Mouse (Mus musculus): ENCODE measurements around the gene Lrfn4. TPM values are rescaled to one million over a fixed set of nuclear protein-coding genes. Genes with fewer than 3 reads are reported as not detected.

Gene Lrfn4
- polyA plus RNA-seq, 1 experiment = 6.1 TPM

- Histone ChIP-seq H3K36me3 (ENCODE audit: control insufficient read depth, insufficient read depth, low read length) (no peaks in the 10 kb centered on the region), H3K27ac (ENCODE audit: insufficient read depth, low read depth, low read length) (no peak overlapping the region), H3K27me3 (replicated peaks; ENCODE audit: control insufficient read depth, insufficient read depth, low read length) (no peaks in the 10 kb centered on the region), H3K4me3 (ENCODE audit: insufficient read depth, low read depth, low read length) (no peak overlapping the region), H3K4me1 (ENCODE audit: control insufficient read depth, insufficient read depth, low read length) (no peaks in the 10 kb centered on the region; the same call in 1 of the 2 replicates)
- DNase-seq = no peak
- TF ChIP-seq CTCF (conservative IDR thresholded peaks at IDR 0.05; ENCODE audit: insufficient read depth, insufficient read length, low read depth, low read length) (no peak), POLR2A (IDR thresholded peaks at IDR 0.05; ENCODE audit: low read depth, low read length) (no peak)
- 55% methylated on average over 2 of the region's 2 CpGs for WGBS
Measured at GRCm38 (mm10) chr19:4583856-4584255, 31.6 kb downstream of the Lrfn4 start.

DNA sequence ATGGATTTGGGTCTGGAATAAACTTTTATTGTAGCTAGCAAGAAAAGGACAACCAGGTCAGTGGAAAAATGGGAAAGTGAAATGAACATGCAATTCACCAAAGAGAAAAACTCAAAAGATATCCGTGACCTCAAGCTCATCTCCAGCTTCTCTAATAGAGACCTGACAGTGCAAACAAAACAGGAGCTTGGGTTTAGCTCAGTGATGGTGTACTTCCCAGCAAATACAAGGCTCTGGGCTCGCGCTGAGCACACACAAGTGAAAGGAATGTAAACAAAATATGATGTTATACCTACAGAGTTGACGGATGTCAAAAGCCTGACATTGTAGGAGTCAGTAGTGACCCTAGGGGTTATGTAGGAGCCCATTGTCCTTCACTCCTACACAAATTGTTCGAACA is 36.2 kb downstream of the Lrfn4 start:
- TF ChIP-seq POLR2A (IDR thresholded peaks at IDR 0.05; ENCODE audit: low read depth, low read length) = no peak
- no peak for TF ChIP-seq CTCF (conservative IDR thresholded peaks at IDR 0.05; ENCODE audit: insufficient read depth, insufficient read length, low read depth, low read length)
- DNase-seq = no peak
- Histone ChIP-seq H3K4me3 (ENCODE audit: insufficient read depth, low read depth, low read length) (no peak overlapping the region), H3K4me1 (ENCODE audit: control insufficient read depth, insufficient read depth, low read length) (peaks cover 4% of the 10 kb centered on the region; the same call in 1 of the 2 replicates), H3K27me3 (replicated peaks; ENCODE audit: control insufficient read depth, insufficient read depth, low read length) (no peaks in the 10 kb centered on the region), H3K27ac (ENCODE audit: insufficient read depth, low read depth, low read length) (no peak overlapping the region), H3K36me3 (ENCODE audit: control insufficient read depth, insufficient read depth, low read length) (no peaks in the 10 kb centered on the region)
- WGBS = 83% methylated on average over 5 of the region's 5 CpGs

- Histone ChIP-seq H3K4me1 (ENCODE audit: control insufficient read depth, insufficient read depth, low read length) (peaks cover 4% of the 10 kb centered on the region; the same call in 1 of the 2 replicates), H3K36me3 (ENCODE audit: control insufficient read depth, insufficient read depth, low read length) (no peaks in the 10 kb centered on the region), H3K27ac (ENCODE audit: insufficient read depth, low read depth, low read length) (no peak overlapping the region), H3K27me3 (replicated peaks; ENCODE audit: control insufficient read depth, insufficient read depth, low read length) (no peaks in the 10 kb centered on the region), H3K4me3 (ENCODE audit: insufficient read depth, low read depth, low read length) (no peak overlapping the region)
- no peak for TF ChIP-seq POLR2A (IDR thresholded peaks at IDR 0.05; ENCODE audit: low read depth, low read length)
- no peak for TF ChIP-seq CTCF (conservative IDR thresholded peaks at IDR 0.05; ENCODE audit: insufficient read depth, insufficient read length, low read depth, low read length)
- DNase-seq = peak; percentile 78
- WGBS = 50% methylated on average over 2 of the region's 2 CpGs
Measured at GRCm38 (mm10) chr19:4578799-4579198, 36.7 kb downstream of the Lrfn4 start.

- WGBS = 81% methylated on average over 1 of the region's 1 CpGs
- TF ChIP-seq POLR2A (IDR thresholded peaks at IDR 0.05; ENCODE audit: low read depth, low read length) (no peak), CTCF (conservative IDR thresholded peaks at IDR 0.05; ENCODE audit: insufficient read depth, insufficient read length, low read depth, low read length) (peak; percentile 34; the same call in 1 of the 2 replicates)
Measured at GRCm38 (mm10) chr19:4573241-4573640, 42.2 kb downstream of the Lrfn4 start.

GRCm38 (mm10) chr19:4572467-4572866 is 43.0 kb downstream of the Lrfn4 start:
- Histone ChIP-seq H3K36me3 (ENCODE audit: control insufficient read depth, insufficient read depth, low read length) (no peaks in the 10 kb centered on the region), H3K27ac (ENCODE audit: insufficient read depth, low read depth, low read length) (no peak overlapping the region), H3K4me1 (ENCODE audit: control insufficient read depth, insufficient read depth, low read length) (peaks cover 27% of the 10 kb centered on the region), H3K27me3 (replicated peaks; ENCODE audit: control insufficient read depth, insufficient read depth, low read length) (no peaks in the 10 kb centered on the region), H3K4me3 (ENCODE audit: insufficient read depth, low read depth, low read length) (no peak overlapping the region)
- DNase-seq = no peak
- 95% methylated on average over 8 of the region's 8 CpGs for WGBS
- no peak for TF ChIP-seq POLR2A (IDR thresholded peaks at IDR 0.05; ENCODE audit: low read depth, low read length)
- TF ChIP-seq CTCF (conservative IDR thresholded peaks at IDR 0.05; ENCODE audit: insufficient read depth, insufficient read length, low read depth, low read length) = no peak

More at GRCm38 (mm10) chr19:4573241-4573640, 42.2 kb downstream of the Lrfn4 start:
- Histone ChIP-seq H3K36me3 (ENCODE audit: control insufficient read depth, insufficient read depth, low read length) (no peaks in the 10 kb centered on the region), H3K4me1 (ENCODE audit: control insufficient read depth, insufficient read depth, low read length) (peaks cover 20% of the 10 kb centered on the region), H3K4me3 (ENCODE audit: insufficient read depth, low read depth, low read length) (no peak overlapping the region), H3K27me3 (replicated peaks; ENCODE audit: control insufficient read depth, insufficient read depth, low read length) (no peaks in the 10 kb centered on the region), H3K27ac (ENCODE audit: insufficient read depth, low read depth, low read length) (no peak overlapping the region)
- DNase-seq = no peak

DNA sequence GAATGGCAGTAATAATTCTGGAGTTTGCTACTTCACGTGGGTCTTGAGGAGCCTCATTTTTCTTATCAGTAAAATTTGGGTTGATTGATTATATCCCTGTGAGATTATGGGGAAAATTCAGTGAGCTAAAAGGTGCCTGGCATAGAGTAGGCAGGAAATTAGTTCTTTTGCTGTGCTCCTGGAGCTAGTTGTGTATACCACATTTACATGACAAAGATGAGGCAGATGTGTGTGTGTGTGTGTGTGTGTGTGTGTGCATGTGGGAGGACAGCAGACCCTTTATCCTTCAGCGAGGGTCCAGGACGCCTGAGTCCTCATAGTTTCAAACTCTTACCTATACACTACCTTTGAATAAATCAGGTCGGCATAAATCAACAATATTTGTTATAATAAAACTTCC is 43.4 kb downstream of the Lrfn4 start:
- no peak overlapping the region for H3K4me3 ChIP-seq (ENCODE audit: insufficient read depth, low read depth, low read length)

DNA sequence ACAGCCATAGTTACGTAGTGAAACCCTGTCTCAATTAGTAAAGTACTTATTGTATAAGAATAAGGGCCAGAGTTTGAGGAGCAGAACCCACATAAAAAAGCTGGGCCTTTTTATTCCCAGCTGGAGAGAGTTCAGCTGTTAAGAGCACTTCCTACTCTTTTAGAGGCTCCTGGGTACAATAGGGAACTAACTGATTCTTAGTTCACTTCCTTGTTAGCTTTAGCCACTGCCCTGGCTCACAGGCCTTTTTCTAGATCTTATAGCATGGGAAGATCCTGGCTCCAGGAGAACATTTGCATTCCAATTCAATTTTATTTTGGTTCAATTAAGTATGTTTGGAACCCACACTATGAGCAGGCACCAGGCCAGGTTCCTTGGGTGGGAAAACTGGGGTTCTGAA is 43.8 kb downstream of the Lrfn4 start:
- H3K4me3 ChIP-seq (ENCODE audit: insufficient read depth, low read depth, low read length) = no peak overlapping the region
- WGBS = 89% methylated on average over 1 of the region's 1 CpGs
- TF ChIP-seq CTCF (conservative IDR thresholded peaks at IDR 0.05; ENCODE audit: insufficient read depth, insufficient read length, low read depth, low read length) = no peak
- no peak for TF ChIP-seq POLR2A (IDR thresholded peaks at IDR 0.05; ENCODE audit: low read depth, low read length)
- no peak for DNase-seq
- no peaks in the 10 kb centered on the region for H3K36me3 ChIP-seq (ENCODE audit: control insufficient read depth, insufficient read depth, low read length)
- H3K4me1 ChIP-seq (ENCODE audit: control insufficient read depth, insufficient read depth, low read length) = peaks cover 30% of the 10 kb centered on the region
- H3K27me3 ChIP-seq (replicated peaks; ENCODE audit: control insufficient read depth, insufficient read depth, low read length) = no peaks in the 10 kb centered on the region
- H3K27ac ChIP-seq (ENCODE audit: insufficient read depth, low read depth, low read length) = no peak overlapping the region

More for the DNA sequence above, 43.4 kb downstream of the Lrfn4 start:
- Histone ChIP-seq H3K27me3 (replicated peaks; ENCODE audit: control insufficient read depth, insufficient read depth, low read length) (no peaks in the 10 kb centered on the region), H3K36me3 (ENCODE audit: control insufficient read depth, insufficient read depth, low read length) (no peaks in the 10 kb centered on the region), H3K4me1 (ENCODE audit: control insufficient read depth, insufficient read depth, low read length) (peaks cover 30% of the 10 kb centered on the region), H3K27ac (ENCODE audit: insufficient read depth, low read depth, low read length) (no peak overlapping the region)
- 75% methylated on average over 4 of the region's 4 CpGs for WGBS
- TF ChIP-seq CTCF (conservative IDR thresholded peaks at IDR 0.05; ENCODE audit: insufficient read depth, insufficient read length, low read depth, low read length) = no peak
- TF ChIP-seq POLR2A (IDR thresholded peaks at IDR 0.05; ENCODE audit: low read depth, low read length) = no peak
- no peak for DNase-seq

Data from kidney, adult 2 months (tissue).